ENCODE assay signal across 12 mouse cellular contexts in genomic region chr3:153174336-153175033, GRCm38 (mm10).
"Had no signal": no experiment of that assay in that cellular context is flagged by ENCODE, and none has a peak within 500 bp of the region (broad histone marks: within the 10 kb centered on the region; RNA-seq: fewer than 3 reads in every experiment).

No protein-coding gene starts in this region.

- H3K27me3 ChIP-seq: kidney, embryonic 15.5 days; liver, embryonic 13.5 days had no signal

- DNase-seq: kidney, adult 11 months; kidney, adult 8-10 months; kidney, postnatal 10 days; kidney, postnatal 36 days; layer of hippocampus, adult 9-11 months; liver, embryonic 13.5 days; lung, embryonic 14.5 days; midbrain, embryonic 14.5 days; thymus, adult 18-20 months; thymus, postnatal 4 days had no signal

- H3K4me1 ChIP-seq: kidney, embryonic 15.5 days; liver, embryonic 13.5 days had no signal

- H3K4me2 ChIP-seq: kidney, embryonic 15.5 days; liver, embryonic 13.5 days; lung, embryonic 14.5 days; midbrain, embryonic 11.5 days had no signal

- H3K4me3 ChIP-seq: kidney, embryonic 15.5 days; liver, embryonic 13.5 days had no signal

- H3K9ac ChIP-seq: kidney, embryonic 15.5 days; liver, embryonic 13.5 days; lung, embryonic 14.5 days had no signal

- H3K36me3 ChIP-seq: kidney, embryonic 15.5 days; liver, embryonic 13.5 days had no signal

- H3K27ac ChIP-seq: kidney, embryonic 15.5 days; liver, embryonic 13.5 days had no signal

- H3K9me3 ChIP-seq: kidney, embryonic 15.5 days; liver, embryonic 13.5 days had no signal
